Mouse (Mus musculus) embryonic facial prominence, embryonic 13.5 days (tissue): ENCODE measurements at regions not wholly inside any gene's neighbourhood (a gene's known extent, or its start where the extent isn't known, plus 50 kb on each side); places are given as distances from the start of the nearest gene placed in this dataset.

Source experiments
- ATAC-seq: fragments of 200-750 bp; cut with Nextera tagmentation; 2 replicates; pipeline ENCODE4 v1.8.0; 2017; ENCODE audit warnings: low read depth; ENCODE audit not compliant: insufficient number of reproducible peaks, insufficient read depth, low FRiP score, low TSS enrichment
- H3K27ac ChIP-seq: fragments of 300-500 bp; sonication (generic); 2 replicates; pipeline ENCODE4 v1.5.1; 2015; ENCODE audit warnings: moderate library complexity, mild to moderate bottlenecking, inconsistent platforms
- H3K27me3 ChIP-seq: fragments of 300-500 bp; sonication (generic); 2 replicates; pipeline ENCODE4 v1.6.1; 2015; ENCODE audit warnings: mild to moderate bottlenecking, inconsistent platforms
- H3K36me3 ChIP-seq: fragments of 300-500 bp; sonication (generic); 2 replicates; pipeline ENCODE4 v1.6.1; 2015; ENCODE audit warnings: mild to moderate bottlenecking, inconsistent platforms
- H3K4me1 ChIP-seq: fragments of 300-500 bp; sonication (generic); 2 replicates; pipeline ENCODE4 v1.6.1; 2015; ENCODE audit warnings: inconsistent platforms
- H3K4me2 ChIP-seq: fragments of 300-500 bp; sonication (generic); 2 replicates; pipeline ENCODE4 v1.6.1; 2015; ENCODE audit warnings: moderate library complexity, mild to moderate bottlenecking, inconsistent platforms
- H3K4me3 ChIP-seq: fragments of 300-500 bp; sonication (generic); 2 replicates; pipeline ENCODE4 v1.5.1; 2015; ENCODE audit warnings: mild to moderate bottlenecking, inconsistent platforms
- H3K9ac ChIP-seq: fragments of 300-500 bp; sonication (generic); 2 replicates; pipeline ENCODE4 v1.6.1; 2015; ENCODE audit warnings: mild to moderate bottlenecking, inconsistent platforms
- H3K9me3 ChIP-seq: fragments of 300-500 bp; sonication (generic); 2 replicates; pipeline ENCODE4 v1.6.1; 2016; ENCODE audit warnings: inconsistent platforms
- WGBS: fragments of 180-500 bp; shearing (Covaris S2); methylation state at CpG from one replicate; pipeline ENCODE4 v1.1.7; 2015; ENCODE audit warnings: mixed read lengths; 5-methylcytosine and 5-hydroxymethylcytosine counted together

DNA sequence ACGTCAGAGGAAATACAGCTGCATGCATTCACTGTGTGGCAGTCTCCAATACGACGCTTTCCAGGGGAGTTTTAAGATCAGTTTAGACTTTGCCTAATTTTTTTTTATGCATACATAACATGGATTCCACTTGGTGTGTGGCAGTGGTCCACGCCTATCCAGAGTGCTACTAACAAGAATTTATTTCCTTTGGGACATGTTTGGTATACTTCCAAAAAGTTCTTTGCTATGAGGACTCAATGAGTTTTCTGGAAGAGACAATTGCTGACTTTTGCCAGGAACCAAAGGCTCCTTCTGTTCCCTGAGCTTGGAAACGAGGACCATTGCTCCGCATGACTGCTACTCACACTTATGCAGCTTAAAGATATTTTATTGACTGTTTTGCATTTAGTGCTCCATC is 59.2 kb downstream of the Marcks start:
- Histone ChIP-seq H3K9ac (no peak overlapping the region), H3K27ac (no peak overlapping the region), H3K4me1 (peaks cover 12% of the 10 kb centered on the region; the same call in 1 of the 2 replicates), H3K4me3 (no peak overlapping the region), H3K4me2 (no peak overlapping the region), H3K9me3 (no peaks in the 10 kb centered on the region), H3K36me3 (no peaks in the 10 kb centered on the region), H3K27me3 (no peaks in the 10 kb centered on the region)
- WGBS = 68% methylated on average over 6 of the region's 6 CpGs
- no peak for ATAC-seq

DNA sequence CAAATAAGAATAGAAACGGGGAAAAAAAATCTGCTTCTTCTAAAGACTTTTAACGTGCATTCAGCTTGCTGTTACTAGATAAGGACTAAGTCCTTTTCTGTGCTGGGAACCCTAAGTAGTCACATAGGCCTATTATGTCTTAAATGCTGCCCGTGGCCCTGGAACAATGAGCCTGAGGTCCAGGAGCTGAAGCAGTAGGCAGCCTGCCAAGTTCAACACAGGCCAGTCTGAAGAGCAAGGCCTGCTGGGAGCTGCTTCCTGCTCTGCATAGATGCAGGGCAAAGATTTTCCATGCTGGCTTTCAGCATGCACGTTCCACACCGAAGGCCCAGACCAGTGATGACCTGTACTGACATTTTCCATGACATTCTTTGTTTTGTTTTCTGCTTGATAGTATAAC is 60.3 kb downstream of the Marcks start:
- Histone ChIP-seq H3K27ac (peak overlapping the region; percentile 39; the same call in 1 of the 2 replicates), H3K4me2 (no peak overlapping the region), H3K27me3 (no peaks in the 10 kb centered on the region), H3K9me3 (no peaks in the 10 kb centered on the region), H3K4me1 (peaks cover 12% of the 10 kb centered on the region; the same call in 1 of the 2 replicates), H3K36me3 (no peaks in the 10 kb centered on the region), H3K4me3 (no peak overlapping the region), H3K9ac (no peak overlapping the region)
- ATAC-seq = no peak
- WGBS = 34% methylated on average over 5 of the region's 5 CpGs

DNA sequence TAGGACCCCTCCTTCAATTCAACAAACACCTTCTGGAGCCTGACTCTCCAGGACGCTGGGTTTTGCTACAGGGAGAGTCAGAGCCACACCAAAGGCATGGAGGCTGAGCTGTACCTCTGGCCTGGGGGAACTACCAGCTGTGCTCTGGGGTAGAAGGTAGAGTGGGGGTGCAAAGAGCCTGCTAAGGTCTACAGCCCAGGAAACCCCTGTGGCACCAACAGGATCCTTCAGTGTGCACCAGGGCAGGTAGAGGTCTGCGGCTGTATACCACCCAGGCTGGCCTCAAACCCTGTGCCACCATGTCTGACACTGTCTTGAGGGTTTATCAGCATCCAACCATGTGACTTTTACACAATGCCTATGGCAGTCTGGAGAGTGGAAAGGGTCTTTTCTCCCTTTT is 61.0 kb downstream of the Marcks start:
- peak overlapping the region; percentile 39; the same call in 1 of the 2 replicates for H3K27ac ChIP-seq

DNA sequence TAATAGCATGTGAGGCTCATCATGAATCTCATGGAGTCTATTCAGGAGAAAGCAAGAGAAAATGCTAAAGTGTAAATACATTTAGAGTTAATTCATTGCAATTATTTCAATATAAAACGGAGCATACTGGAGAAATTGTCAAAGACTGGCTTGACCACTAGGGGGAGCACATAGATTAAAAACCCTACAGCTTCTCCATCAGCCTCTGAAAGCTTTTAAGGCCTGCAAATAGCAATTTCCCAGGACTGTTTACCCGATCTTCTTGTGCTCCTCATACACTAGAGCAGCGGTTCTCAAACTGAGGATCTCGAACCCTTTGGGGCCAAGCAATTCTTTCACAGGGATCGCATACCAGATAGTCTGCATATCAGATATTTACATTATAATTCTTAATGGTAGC is 65.9 kb downstream of the Marcks start:
- Histone ChIP-seq H3K9ac (no peak overlapping the region), H3K27ac (no peak overlapping the region), H3K4me3 (no peak overlapping the region), H3K36me3 (no peaks in the 10 kb centered on the region), H3K4me2 (no peak overlapping the region), H3K9me3 (no peaks in the 10 kb centered on the region), H3K27me3 (no peaks in the 10 kb centered on the region), H3K4me1 (peaks cover 2% of the 10 kb centered on the region; the same call in 1 of the 2 replicates)
- ATAC-seq = no peak
- WGBS = 9% methylated on average over 5 of the region's 5 CpGs

More for the DNA sequence above, 61.0 kb downstream of the Marcks start:
- no peak for ATAC-seq
- Histone ChIP-seq H3K4me1 (peaks cover 12% of the 10 kb centered on the region; the same call in 1 of the 2 replicates), H3K9ac (no peak overlapping the region), H3K27me3 (no peaks in the 10 kb centered on the region), H3K4me2 (no peak overlapping the region), H3K9me3 (no peaks in the 10 kb centered on the region), H3K36me3 (no peaks in the 10 kb centered on the region), H3K4me3 (no peak overlapping the region)
- WGBS = 81% methylated on average over 2 of the region's 2 CpGs

DNA sequence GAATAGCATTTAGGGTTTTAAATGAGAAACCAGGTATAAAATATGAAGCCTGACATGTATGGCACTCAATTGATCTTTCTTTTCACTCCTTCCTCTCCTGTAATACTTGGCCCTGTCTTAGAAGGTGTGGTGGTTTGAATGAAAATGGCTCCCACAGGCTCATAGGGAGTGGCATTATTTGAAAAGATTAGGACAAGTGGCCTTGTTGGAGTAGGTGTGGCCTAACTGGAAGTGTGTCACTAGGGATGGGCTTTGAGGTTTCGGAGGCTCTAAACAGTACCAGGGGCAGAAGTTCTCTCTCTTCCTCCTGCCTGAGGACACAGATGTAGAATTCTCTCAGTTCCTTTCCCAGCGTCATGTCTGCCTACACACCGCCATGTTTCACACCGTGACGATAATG is 66.7 kb downstream of the Marcks start:
- no peaks in the 10 kb centered on the region for H3K4me1 ChIP-seq
- no peak overlapping the region for H3K27ac ChIP-seq
- no peaks in the 10 kb centered on the region for H3K36me3 ChIP-seq
- H3K27me3 ChIP-seq = no peaks in the 10 kb centered on the region
- H3K4me3 ChIP-seq = no peak overlapping the region
- no peak for ATAC-seq
- no peak overlapping the region for H3K4me2 ChIP-seq
- H3K9me3 ChIP-seq = no peaks in the 10 kb centered on the region
- 95% methylated on average over 5 of the region's 5 CpGs for whole genome bisulfite sequencing
- no peak overlapping the region for H3K9ac ChIP-seq

DNA sequence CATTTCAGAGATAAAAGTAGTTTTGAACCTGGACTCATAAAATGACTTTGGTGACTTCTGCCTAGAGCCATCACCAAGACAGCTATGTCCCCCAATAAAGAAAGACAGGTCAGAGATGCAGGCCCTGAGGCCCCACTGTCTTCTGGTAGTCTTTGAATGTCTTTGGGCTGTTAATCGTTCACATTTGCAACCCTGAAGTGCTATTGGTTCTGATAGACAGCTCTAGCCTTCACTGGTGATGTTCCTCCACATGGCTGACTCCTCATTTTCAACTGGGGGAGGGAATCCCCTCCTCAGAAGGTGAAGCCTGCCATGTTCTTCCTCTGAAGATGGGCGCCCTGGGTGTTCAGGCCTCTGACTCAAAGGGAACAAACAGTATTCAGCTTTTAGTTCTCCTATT is 67.3 kb downstream of the Marcks start:
- no peaks in the 10 kb centered on the region for H3K36me3 ChIP-seq
- 78% methylated on average over 2 of the region's 2 CpGs for WGBS
- no peak overlapping the region for H3K9ac ChIP-seq
- H3K4me2 ChIP-seq = no peak overlapping the region
- H3K27ac ChIP-seq = no peak overlapping the region
- H3K9me3 ChIP-seq = no peaks in the 10 kb centered on the region
- H3K4me1 ChIP-seq = no peaks in the 10 kb centered on the region
- ATAC-seq = no peak
- H3K27me3 ChIP-seq = no peaks in the 10 kb centered on the region
- no peak overlapping the region for H3K4me3 ChIP-seq
